Mouse (Mus musculus): ENCODE measurements at regions not wholly inside any gene's neighbourhood (a gene's known extent, or its start where the extent isn't known, plus 50 kb on each side); places are given as distances from the start of the nearest gene placed in this dataset.
A peak's percentile ranks its signal among the peaks of the same experiment; 100 is the strongest.

GRCm38 (mm10) chr12:25926367-25926766, 488.7 kb downstream of the Rnf144a start:
- Histone ChIP-seq H3K9ac (ENCODE audit: insufficient read depth, low read depth, low read length, poor library complexity, severe bottlenecking) (no peak overlapping the region), H3K9me3 (ENCODE audit: control insufficient read depth, insufficient read depth, low read depth, low read length) (no peaks in the 10 kb centered on the region), H3K36me3 (ENCODE audit: control insufficient read depth, insufficient read depth, low read length, poor library complexity, severe bottlenecking) (no peaks in the 10 kb centered on the region), H3K4me1 (ENCODE audit: control insufficient read depth in 2 of 2, insufficient read depth in 2 of 2, low read length in 2 of 2, poor library complexity in 1 of 2) (no peaks in the 10 kb centered on the region), H3K4me3 (ENCODE audit: insufficient read depth in 1 of 2, low read depth in 1 of 2, low read length in 2 of 2, poor library complexity in 1 of 2, severe bottlenecking in 1 of 2) (no peak overlapping the region), H3K27ac (ENCODE audit: insufficient read depth, low read depth, low read length, poor library complexity, severe bottlenecking) (no peak overlapping the region)
- no peak for TF ChIP-seq MAFK (IDR thresholded peaks at IDR 0.05; ENCODE audit: insufficient read depth, low read depth, low read length)
- no peak for TF ChIP-seq ZNF384 (IDR thresholded peaks at IDR 0.05; ENCODE audit: low read depth, low read length)
- no peak for TF ChIP-seq CHD2 (IDR thresholded peaks at IDR 0.05; ENCODE audit: low read depth, low read length)
- no peak for TF ChIP-seq ZC3H11A (IDR thresholded peaks at IDR 0.05; ENCODE audit: borderline replicate concordance, low read depth, low read length)
- no peak for TF ChIP-seq HCFC1 (IDR thresholded peaks at IDR 0.05; ENCODE audit: borderline replicate concordance, insufficient read depth, low read length)
- DNase-seq (ENCODE audit: low read depth, low spot score): no peak
- in situ Hi-C loops (cut with MboI; ENCODE audit: low sequenced_read_pairs in 2 of 2, unreplicated experiment in 2 of 2): no loop called here

GRCm38 (mm10) chr12:25924526-25924925, 490.5 kb downstream of the Rnf144a start:
- no peak for TF ChIP-seq ZC3H11A (IDR thresholded peaks at IDR 0.05; ENCODE audit: borderline replicate concordance, low read depth, low read length)
- no peak for TF ChIP-seq HCFC1 (IDR thresholded peaks at IDR 0.05; ENCODE audit: borderline replicate concordance, insufficient read depth, low read length)
- no peak for TF ChIP-seq ZNF384 (IDR thresholded peaks at IDR 0.05; ENCODE audit: low read depth, low read length)
- TF ChIP-seq CHD2 (IDR thresholded peaks at IDR 0.05; ENCODE audit: low read depth, low read length): no peak
- no peak for TF ChIP-seq MAFK (IDR thresholded peaks at IDR 0.05; ENCODE audit: insufficient read depth, low read depth, low read length)
- no peak for DNase-seq (ENCODE audit: low read depth, low spot score)
- H3K27ac ChIP-seq (ENCODE audit: insufficient read depth, low read depth, low read length, poor library complexity, severe bottlenecking): no peak overlapping the region
- no peak overlapping the region for H3K9ac ChIP-seq (ENCODE audit: insufficient read depth, low read depth, low read length, poor library complexity, severe bottlenecking)
- H3K4me3 ChIP-seq (ENCODE audit: insufficient read depth in 1 of 2, low read depth in 1 of 2, low read length in 2 of 2, poor library complexity in 1 of 2, severe bottlenecking in 1 of 2): no peak overlapping the region
- no peaks in the 10 kb centered on the region for H3K36me3 ChIP-seq (ENCODE audit: control insufficient read depth, insufficient read depth, low read length, poor library complexity, severe bottlenecking)
- no peaks in the 10 kb centered on the region for H3K4me1 ChIP-seq (ENCODE audit: control insufficient read depth in 2 of 2, insufficient read depth in 2 of 2, low read length in 2 of 2, poor library complexity in 1 of 2)
- no peaks in the 10 kb centered on the region for H3K9me3 ChIP-seq (ENCODE audit: control insufficient read depth, insufficient read depth, low read depth, low read length)
- in situ Hi-C loops (cut with MboI; ENCODE audit: low sequenced_read_pairs in 2 of 2, unreplicated experiment in 2 of 2): no loop called here

- no peak for TF ChIP-seq CHD2 (IDR thresholded peaks at IDR 0.05; ENCODE audit: low read depth, low read length)
- TF ChIP-seq ZC3H11A (IDR thresholded peaks at IDR 0.05; ENCODE audit: borderline replicate concordance, low read depth, low read length): no peak
- no peak for TF ChIP-seq ZNF384 (IDR thresholded peaks at IDR 0.05; ENCODE audit: low read depth, low read length)
- no peak for TF ChIP-seq MAFK (IDR thresholded peaks at IDR 0.05; ENCODE audit: insufficient read depth, low read depth, low read length)
- TF ChIP-seq HCFC1 (IDR thresholded peaks at IDR 0.05; ENCODE audit: borderline replicate concordance, insufficient read depth, low read length): no peak
- in situ Hi-C loops (cut with MboI; ENCODE audit: low sequenced_read_pairs in 2 of 2, unreplicated experiment in 2 of 2): no loop called here
These were observed 491.3 kb downstream of the Rnf144a start for GRCm38 (mm10) chr12:25923772-25924171.

GRCm38 (mm10) chr12:25905614-25906013, 509.4 kb downstream of the Rnf144a start:
- Histone ChIP-seq H3K9ac (ENCODE audit: insufficient read depth, low read depth, low read length, poor library complexity, severe bottlenecking) (no peak overlapping the region), H3K9me3 (ENCODE audit: control insufficient read depth, insufficient read depth, low read depth, low read length) (no peaks in the 10 kb centered on the region), H3K36me3 (ENCODE audit: control insufficient read depth, insufficient read depth, low read length, poor library complexity, severe bottlenecking) (no peaks in the 10 kb centered on the region), H3K4me3 (ENCODE audit: insufficient read depth in 1 of 2, low read depth in 1 of 2, low read length in 2 of 2, poor library complexity in 1 of 2, severe bottlenecking in 1 of 2) (no peak overlapping the region), H3K4me1 (ENCODE audit: control insufficient read depth in 2 of 2, insufficient read depth in 2 of 2, low read length in 2 of 2, poor library complexity in 1 of 2) (no peaks in the 10 kb centered on the region), H3K27ac (ENCODE audit: insufficient read depth, low read depth, low read length, poor library complexity, severe bottlenecking) (no peak overlapping the region)
- TF ChIP-seq HCFC1 (IDR thresholded peaks at IDR 0.05; ENCODE audit: borderline replicate concordance, insufficient read depth, low read length): no peak
- no peak for TF ChIP-seq CHD2 (IDR thresholded peaks at IDR 0.05; ENCODE audit: low read depth, low read length)
- TF ChIP-seq ZC3H11A (IDR thresholded peaks at IDR 0.05; ENCODE audit: borderline replicate concordance, low read depth, low read length): no peak
- TF ChIP-seq ZNF384 (IDR thresholded peaks at IDR 0.05; ENCODE audit: low read depth, low read length): no peak
- TF ChIP-seq MAFK (IDR thresholded peaks at IDR 0.05; ENCODE audit: insufficient read depth, low read depth, low read length): no peak
- in situ Hi-C loops (cut with MboI; ENCODE audit: low sequenced_read_pairs in 2 of 2, unreplicated experiment in 2 of 2): no loop called here
- no peak for DNase-seq (ENCODE audit: low read depth, low spot score)

More at GRCm38 (mm10) chr12:25923772-25924171, 491.3 kb downstream of the Rnf144a start:
- H3K9me3 ChIP-seq (ENCODE audit: control insufficient read depth, insufficient read depth, low read depth, low read length): no peaks in the 10 kb centered on the region
- no peak for DNase-seq (ENCODE audit: low read depth, low spot score)
- no peak overlapping the region for H3K4me3 ChIP-seq (ENCODE audit: insufficient read depth in 1 of 2, low read depth in 1 of 2, low read length in 2 of 2, poor library complexity in 1 of 2, severe bottlenecking in 1 of 2)
- H3K9ac ChIP-seq (ENCODE audit: insufficient read depth, low read depth, low read length, poor library complexity, severe bottlenecking): no peak overlapping the region
- H3K27ac ChIP-seq (ENCODE audit: insufficient read depth, low read depth, low read length, poor library complexity, severe bottlenecking): no peak overlapping the region
- H3K36me3 ChIP-seq (ENCODE audit: control insufficient read depth, insufficient read depth, low read length, poor library complexity, severe bottlenecking): no peaks in the 10 kb centered on the region
- no peaks in the 10 kb centered on the region for H3K4me1 ChIP-seq (ENCODE audit: control insufficient read depth in 2 of 2, insufficient read depth in 2 of 2, low read length in 2 of 2, poor library complexity in 1 of 2)

- Histone ChIP-seq H3K4me3 (ENCODE audit: insufficient read depth in 1 of 2, low read depth in 1 of 2, low read length in 2 of 2, poor library complexity in 1 of 2, severe bottlenecking in 1 of 2) (no peak overlapping the region), H3K4me1 (ENCODE audit: control insufficient read depth in 2 of 2, insufficient read depth in 2 of 2, low read length in 2 of 2, poor library complexity in 1 of 2) (peaks cover 0 to 3% of the 10 kb centered on the region in 2 experiments; a peak in 1 of 4 replicates), H3K27ac (ENCODE audit: insufficient read depth, low read depth, low read length, poor library complexity, severe bottlenecking) (no peak overlapping the region), H3K9ac (ENCODE audit: insufficient read depth, low read depth, low read length, poor library complexity, severe bottlenecking) (no peak overlapping the region), H3K9me3 (ENCODE audit: control insufficient read depth, insufficient read depth, low read depth, low read length) (no peaks in the 10 kb centered on the region), H3K36me3 (ENCODE audit: control insufficient read depth, insufficient read depth, low read length, poor library complexity, severe bottlenecking) (no peaks in the 10 kb centered on the region)
- TF ChIP-seq ZNF384 (IDR thresholded peaks at IDR 0.05; ENCODE audit: low read depth, low read length) (no peak), MAFK (IDR thresholded peaks at IDR 0.05; ENCODE audit: insufficient read depth, low read depth, low read length) (no peak), CHD2 (IDR thresholded peaks at IDR 0.05; ENCODE audit: low read depth, low read length) (no peak), HCFC1 (IDR thresholded peaks at IDR 0.05; ENCODE audit: borderline replicate concordance, insufficient read depth, low read length) (no peak), ZC3H11A (IDR thresholded peaks at IDR 0.05; ENCODE audit: borderline replicate concordance, low read depth, low read length) (no peak)
- DNase-seq (ENCODE audit: low read depth, low spot score): peak; percentile 24
- in situ Hi-C loops (cut with MboI; ENCODE audit: low sequenced_read_pairs in 2 of 2, unreplicated experiment in 2 of 2): no loop called here
These were observed 518.5 kb downstream of the Rnf144a start for GRCm38 (mm10) chr12:25896543-25896942.
